Mouse (Mus musculus) embryonic fibroblast, embryonic 13.5 days (primary cell): ENCODE data around the gene Phactr3. TPM values are rescaled to one million over a fixed set of nuclear protein-coding genes. Genes with fewer than 3 reads are reported as not detected.

ENCODE experiments used
- H3K27ac ChIP-seq: 2 replicates; pipeline ENCODE4 v1.5.1; 2012; ENCODE audit warnings: low read length, control low read depth, inconsistent platforms; ENCODE audit not compliant: insufficient read depth
- H3K4me1 ChIP-seq: 2 replicates; pipeline ENCODE4 v1.6.1; 2011; ENCODE audit warnings: low read length; ENCODE audit not compliant: control insufficient read depth, insufficient read depth
- H3K4me3 ChIP-seq: 2 replicates; pipeline ENCODE4 v1.5.1; 2011; ENCODE audit warnings: mild to moderate bottlenecking, control low read depth, low read length; ENCODE audit not compliant: insufficient read depth
- CTCF ChIP-seq: IDR thresholded peaks from 2 replicates; pipeline ENCODE4 v1.5.1; 2011; ENCODE audit warnings: mild to moderate bottlenecking, control low read depth, low read length, moderate library complexity, borderline replicate concordance; ENCODE audit not compliant: insufficient read depth
- POLR2A ChIP-seq: IDR thresholded peaks from 2 replicates; pipeline ENCODE4 v1.6.1; 2011; ENCODE audit warnings: low read depth, mild to moderate bottlenecking, control low read depth, low read length, moderate library complexity
- polyA plus RNA-seq: library from polyadenylated mRNA; stranded (reverse); fragments of >200 nt; gene quantifications from 2 replicates; pipeline ENCODE4 v1.2.4, GENCODE M21; 2011; ENCODE audit warnings: low read depth; ENCODE audit not compliant: missing spikeins, insufficient read length

The Phactr3 gene
- polyA plus RNA-seq, 1 experiment = not detected

DNA sequence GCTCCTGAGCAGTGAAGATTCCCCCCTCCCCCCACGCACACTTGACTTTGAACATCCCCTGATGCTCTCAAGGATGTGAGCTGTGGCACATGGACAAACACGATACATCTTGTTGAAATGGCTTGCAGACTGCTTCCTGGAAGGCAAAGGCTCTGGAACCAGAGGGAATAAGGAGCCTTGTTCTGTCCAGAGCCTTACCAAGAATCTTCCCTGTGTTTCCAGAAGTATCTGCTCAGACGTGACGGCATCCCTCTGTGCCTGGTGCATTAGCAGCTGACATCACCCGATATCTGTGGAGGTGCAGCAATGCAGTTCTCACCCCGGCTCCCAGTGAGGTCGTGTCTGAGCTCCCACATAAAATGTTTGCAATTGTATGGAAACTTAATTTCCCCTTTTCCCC, 201.0 kb downstream of the Phactr3 start:
- TF ChIP-seq CTCF = no peak
- no peak for TF ChIP-seq POLR2A
- Histone ChIP-seq H3K4me1 (no peaks in the 10 kb centered on the region), H3K4me3 (no peak overlapping the region), H3K27ac (no peak overlapping the region)

DNA sequence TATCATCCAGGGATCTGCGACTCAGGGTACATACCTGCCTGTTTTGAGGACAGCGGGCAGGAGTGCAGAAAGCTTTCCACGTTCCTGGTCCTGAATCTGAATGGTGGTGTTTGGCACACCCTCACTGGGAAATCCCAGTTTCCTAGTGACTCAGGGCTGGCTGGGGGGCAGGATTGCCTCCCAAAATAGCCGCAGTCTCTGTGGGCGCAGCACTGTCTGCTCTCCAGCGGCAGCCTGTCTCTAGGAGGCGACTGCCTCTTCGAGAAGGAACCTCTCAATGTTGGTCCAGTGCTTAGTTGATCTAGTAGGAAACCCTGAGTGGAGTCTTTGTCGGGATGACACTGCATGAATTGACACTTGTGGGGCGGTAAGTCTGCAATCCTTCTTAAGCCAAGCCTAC, 202.5 kb downstream of the Phactr3 start:
- no peak overlapping the region for H3K27ac ChIP-seq
- no peaks in the 10 kb centered on the region for H3K4me1 ChIP-seq
- H3K4me3 ChIP-seq = no peak overlapping the region
- TF ChIP-seq POLR2A (no peak), CTCF (no peak)

DNA sequence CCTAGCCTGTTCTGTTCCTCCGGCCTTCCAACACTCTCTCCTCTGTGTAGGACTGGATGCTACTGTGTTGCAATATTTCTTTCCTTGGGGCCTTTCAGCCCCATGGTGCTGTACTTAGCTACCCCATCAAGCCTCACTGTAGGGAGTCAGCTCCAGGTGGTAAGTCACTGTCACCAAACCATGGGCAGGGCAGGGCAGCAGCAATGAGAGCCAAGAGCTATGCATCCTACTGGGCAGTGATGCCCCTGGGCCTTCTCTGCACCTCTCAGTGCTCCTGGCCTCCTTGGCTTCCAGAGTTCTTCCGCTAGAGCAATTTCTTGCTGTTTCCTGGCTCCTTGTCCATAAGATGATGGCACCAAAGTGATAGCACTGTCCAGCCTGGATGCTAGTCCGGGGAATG, 205.6 kb downstream of the Phactr3 start:
- Histone ChIP-seq H3K4me3 (no peak overlapping the region), H3K4me1 (no peaks in the 10 kb centered on the region), H3K27ac (no peak overlapping the region)
- TF ChIP-seq CTCF = no peak
- TF ChIP-seq POLR2A = no peak

DNA sequence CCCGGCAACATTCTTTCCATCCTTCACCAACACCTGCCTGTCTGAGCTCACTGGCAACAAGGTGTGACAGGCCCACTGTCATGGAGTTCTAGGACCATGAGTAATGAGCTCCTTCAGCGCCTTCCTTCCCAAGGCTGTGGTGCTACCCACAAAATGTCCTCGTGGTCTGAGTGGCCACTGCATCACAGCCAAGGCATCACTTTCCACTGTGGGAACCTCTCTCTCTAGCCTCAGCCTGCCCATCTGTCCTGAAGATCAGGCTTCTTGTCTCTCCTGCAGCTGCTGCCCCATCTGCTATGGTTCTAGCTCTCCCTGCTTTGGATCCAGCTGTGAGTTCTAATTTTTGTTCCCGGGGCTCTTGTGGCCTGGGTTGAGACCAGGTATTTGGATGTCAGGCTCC, 206.0 kb downstream of the Phactr3 start:
- Histone ChIP-seq H3K27ac (no peak overlapping the region), H3K4me3 (no peak overlapping the region), H3K4me1 (no peaks in the 10 kb centered on the region)
- TF ChIP-seq CTCF (no peak), POLR2A (no peak)

DNA sequence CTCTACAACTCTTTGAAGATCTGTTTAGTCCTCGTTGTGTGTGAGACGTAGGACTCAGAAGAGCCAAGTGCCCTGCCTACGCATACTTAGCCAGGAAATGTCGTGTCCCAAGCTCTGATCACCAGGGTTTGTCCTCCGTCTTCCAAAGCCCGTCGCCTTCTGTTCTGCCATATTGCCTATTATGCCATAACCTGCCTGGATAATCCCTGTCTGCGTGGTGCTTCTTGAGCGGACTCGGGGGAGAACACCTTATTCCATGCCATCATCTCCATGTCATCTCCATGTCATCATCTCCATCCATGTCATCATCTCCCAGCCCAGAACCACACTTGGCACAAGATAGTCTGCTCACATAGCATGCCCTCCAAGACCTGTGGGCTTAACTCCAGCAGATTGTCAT, 207.3 kb downstream of the Phactr3 start:
- no peak for TF ChIP-seq POLR2A
- H3K4me3 ChIP-seq = no peak overlapping the region
- H3K27ac ChIP-seq = no peak overlapping the region
- no peaks in the 10 kb centered on the region for H3K4me1 ChIP-seq

DNA sequence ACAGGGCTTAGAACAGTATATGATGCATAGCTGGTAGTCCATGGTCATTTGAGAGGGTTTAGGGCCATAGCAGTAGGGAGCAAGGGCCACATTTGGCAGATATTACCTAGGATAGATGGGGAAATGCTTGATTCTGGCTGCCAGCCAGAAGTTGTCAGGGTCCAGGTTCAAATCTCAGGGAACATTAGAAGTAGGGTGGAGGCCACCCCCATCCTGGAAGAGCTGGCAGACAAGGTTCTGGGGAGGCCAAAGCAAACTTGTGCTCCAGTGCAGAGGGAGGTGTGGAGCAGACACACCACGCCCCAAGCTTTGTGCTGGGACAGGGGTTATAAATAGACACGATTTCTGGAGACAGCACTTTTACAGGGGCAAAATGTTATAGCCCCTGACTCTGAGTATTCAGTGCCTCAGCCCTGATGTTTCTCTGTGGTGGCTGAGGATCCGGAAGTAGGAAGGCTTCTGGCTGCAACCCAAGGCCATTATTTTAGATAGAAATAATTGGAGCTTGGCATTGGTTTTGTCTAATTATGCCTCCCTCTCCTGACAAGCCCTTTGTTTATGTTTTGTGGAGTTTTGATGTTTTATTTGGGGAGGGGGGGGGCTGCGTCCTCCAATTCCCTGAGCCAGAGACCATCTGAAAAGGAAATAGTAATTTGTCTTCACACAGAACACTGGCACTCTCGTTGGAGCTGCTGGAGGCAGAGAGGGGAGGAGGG, 208.1 kb downstream of the Phactr3 start:
- no peak overlapping the region for H3K4me3 ChIP-seq
- no peak overlapping the region for H3K27ac ChIP-seq
- no peaks in the 10 kb centered on the region for H3K4me1 ChIP-seq
- TF ChIP-seq POLR2A = no peak
- no peak for TF ChIP-seq CTCF

DNA sequence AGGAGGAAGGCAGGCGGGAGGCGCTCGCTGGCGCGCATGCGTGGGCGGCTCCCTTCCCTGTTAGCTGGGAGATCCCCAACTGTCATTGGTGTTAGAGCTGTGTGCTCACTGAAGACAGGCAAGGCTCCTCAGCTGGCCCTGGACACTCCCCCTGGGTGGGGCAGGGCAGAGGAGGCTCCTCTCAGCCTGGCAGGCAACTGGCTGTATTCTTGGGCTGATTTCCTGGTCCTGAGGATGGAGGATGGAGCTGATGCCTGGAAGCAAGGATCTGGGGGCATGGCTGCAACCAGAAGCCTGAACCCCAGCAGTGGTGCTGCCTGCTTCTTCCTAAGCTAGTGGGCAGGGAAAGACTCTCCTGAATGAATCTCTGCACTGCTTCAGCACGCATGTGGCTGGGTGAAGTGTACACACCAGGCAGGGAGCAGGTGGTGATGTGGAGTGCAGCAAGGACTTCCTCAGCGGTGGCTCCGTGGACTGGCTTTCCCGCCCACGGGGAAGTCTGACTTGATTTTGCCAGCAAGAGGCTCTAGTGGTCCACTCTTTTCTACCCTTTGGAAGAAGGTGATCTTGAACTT, 208.8 kb downstream of the Phactr3 start:
- H3K4me1 ChIP-seq = no peaks in the 10 kb centered on the region
- no peak overlapping the region for H3K27ac ChIP-seq
- H3K4me3 ChIP-seq = no peak overlapping the region
- TF ChIP-seq POLR2A (no peak), CTCF (no peak)

DNA sequence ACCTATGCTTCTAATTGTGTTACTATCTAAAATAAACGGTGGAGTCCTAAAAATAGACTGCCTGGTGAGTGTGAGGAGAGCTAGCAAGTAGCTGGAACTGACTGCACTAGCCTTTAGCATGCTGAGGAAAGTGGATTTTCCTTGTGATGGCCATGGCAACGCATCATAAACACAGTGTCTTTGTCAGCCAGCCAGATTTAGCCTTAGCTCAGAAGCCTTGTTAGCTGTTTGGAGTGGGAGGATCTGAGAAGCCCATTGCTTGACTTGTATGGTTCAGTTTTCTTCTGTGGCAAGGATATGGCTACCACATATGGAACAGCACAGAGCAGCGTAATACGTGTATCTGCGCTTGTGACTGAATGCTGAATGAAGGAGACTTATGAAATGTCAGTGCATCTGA, 210.8 kb downstream of the Phactr3 start:
- no peak for TF ChIP-seq CTCF
- no peak for TF ChIP-seq POLR2A
- Histone ChIP-seq H3K4me1 (no peaks in the 10 kb centered on the region), H3K4me3 (no peak overlapping the region), H3K27ac (no peak overlapping the region)

DNA sequence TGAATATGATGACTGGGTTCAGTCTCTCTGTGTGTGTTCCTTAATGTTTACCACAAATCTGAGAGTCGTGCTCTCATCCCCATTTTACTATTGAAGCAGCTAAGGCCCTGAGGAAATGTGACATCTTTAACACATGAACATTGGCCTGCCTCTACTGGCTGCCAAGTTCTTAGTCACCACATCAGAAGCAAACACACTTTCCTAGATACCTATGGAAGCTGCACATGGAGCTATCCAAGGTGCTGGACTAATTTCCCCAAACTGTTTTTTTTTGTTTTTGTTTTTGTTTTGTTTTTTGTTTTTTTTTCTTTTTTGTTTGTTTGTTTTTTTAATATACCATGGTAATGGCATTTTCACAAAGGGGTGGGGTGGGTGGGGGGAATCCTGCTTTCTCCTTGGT, 211.2 kb downstream of the Phactr3 start:
- TF ChIP-seq POLR2A (no peak), CTCF (no peak)
- no peak overlapping the region for H3K4me3 ChIP-seq
- no peaks in the 10 kb centered on the region for H3K4me1 ChIP-seq
- H3K27ac ChIP-seq = no peak overlapping the region

DNA sequence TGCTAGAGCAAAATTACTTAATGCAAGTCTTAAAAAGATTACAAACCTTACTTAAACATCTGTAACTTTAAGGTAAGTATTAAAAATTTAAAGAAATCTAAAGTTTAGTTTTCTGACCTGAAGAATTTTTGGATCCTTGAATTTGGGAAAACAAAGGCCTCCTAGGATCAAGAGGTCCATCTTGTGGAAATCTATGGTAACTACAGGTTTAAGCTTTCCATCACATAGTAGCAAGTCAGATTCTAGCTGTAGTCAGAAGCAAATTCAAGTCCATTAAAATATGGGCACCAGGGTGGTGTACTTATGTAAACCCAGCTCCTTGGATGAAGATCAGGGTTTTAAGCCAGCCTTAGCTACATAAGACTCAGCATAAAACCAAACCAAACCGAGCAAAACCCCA, 219.1 kb downstream of the Phactr3 start:
- Histone ChIP-seq H3K4me1 (no peaks in the 10 kb centered on the region), H3K4me3 (no peak overlapping the region), H3K27ac (no peak overlapping the region)
- no peak for TF ChIP-seq CTCF
- TF ChIP-seq POLR2A = no peak
